Comparison of ENCODE assay signal across 1 mouse cellular context in genomic region chr16:18235389-18236065, GRCm38 (mm10).
TF ChIP-seq lines count a peak whose summit lies in the region.

No protein-coding gene starts in this region.

TF ChIP-seq in myocyte, 11 proteins besides CTCF, POLR2A, EP300 and RAD21:
- TF ChIP-seq REST (IDR thresholded peaks at IDR 0.05; ENCODE audit: insufficient read depth, insufficient read length) (no peak), MYOG (IDR thresholded peaks at IDR 0.05; ENCODE audit: control insufficient read depth in 1 of 3, insufficient read depth in 1 of 3, insufficient read length in 2 of 3, low read depth in 2 of 3) (peak in 2 of 3 experiments; percentile 28 to 74), MYOD1 (IDR thresholded peaks at IDR 0.05; ENCODE audit: control insufficient read depth in 1 of 3, insufficient read length in 2 of 3, low read depth in 2 of 3) (peak in 2 of 3 experiments; percentile 76 to 79), POLR2AphosphoS2 (IDR thresholded peaks at IDR 0.05; ENCODE audit: insufficient read length, low read depth) (peak; percentile 54)
TF ChIP-seq in myocyte: peak in this region for 3.
